ENCODE assay signal across 9 mouse cellular contexts in the genomic region with DNA sequence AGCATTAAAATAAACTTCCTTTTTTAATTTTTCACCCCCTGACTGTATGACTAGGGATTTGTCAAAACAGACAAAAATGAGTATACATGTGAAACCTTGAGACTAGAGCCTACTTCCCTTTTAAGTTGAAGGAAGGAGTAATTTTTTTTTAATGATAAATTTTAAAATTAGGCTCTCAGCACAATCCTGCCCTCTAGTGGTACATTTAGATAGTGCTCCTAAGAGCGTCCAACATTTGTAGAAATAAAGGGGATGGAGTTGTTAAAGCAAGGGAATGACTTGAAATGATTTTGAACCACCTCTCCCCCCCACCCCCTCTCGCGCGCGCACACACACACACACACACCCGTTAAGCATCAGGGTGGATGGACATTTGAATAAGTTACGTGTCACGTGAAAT.
DNase-seq lines count a peak whose midpoint lies in the region; ATAC-seq and TF ChIP-seq lines count a peak whose summit lies in the region.
"Had no signal": no experiment of that assay in that cellular context is flagged by ENCODE, and none has a peak within 500 bp of the region (broad histone marks: within the 10 kb centered on the region; RNA-seq: fewer than 3 reads in every experiment).

No protein-coding gene starts in this region.

- ATAC-seq in cerebellum, adult (ENCODE audit: insufficient number of reproducible peaks, low FRiP score, low TSS enrichment): no peak
- peak; percentile 95 for ATAC-seq in granulocyte monocyte progenitor cell, adult 5-6 weeks (replicated peaks; ENCODE audit: poor library complexity, severe bottlenecking)

- no peak overlapping the region for H3K9ac ChIP-seq in MEL (ENCODE audit: control insufficient read depth, low read depth, low read length, poor library complexity, severe bottlenecking)
- H3K9ac ChIP-seq: liver, embryonic 15.5 days had no signal

- no peaks in the 10 kb centered on the region for H3K9me3 ChIP-seq in MEL (replicated peaks; ENCODE audit: insufficient read depth, low read length)
- H3K9me3 ChIP-seq: liver, embryonic 15.5 days had no signal

- H3K4me1 ChIP-seq in MEL (ENCODE audit: control insufficient read depth in 1 of 2, insufficient read depth in 2 of 2, low read length in 2 of 2): no peaks in the 10 kb centered on the region

- peak; percentile 98 for TF ChIP-seq RAD21 in MEL (IDR thresholded peaks at IDR 0.05; ENCODE audit: low read depth, low read length)

- no peaks in the 10 kb centered on the region for H3K36me3 ChIP-seq in MEL (ENCODE audit: control insufficient read depth in 1 of 2, insufficient read depth in 2 of 2, low read length in 2 of 2)

- no peak for TF ChIP-seq EP300 in MEL (IDR thresholded peaks at IDR 0.05; ENCODE audit: low read depth in 1 of 2, low read length in 2 of 2)

- H3K4me3 ChIP-seq in MEL (ENCODE audit: control insufficient read depth in 1 of 2, insufficient read depth in 1 of 2, low read depth in 2 of 2, low read length in 2 of 2): no peak overlapping the region
- H3K4me3 ChIP-seq: liver, embryonic 15.5 days had no signal

- H3K27ac ChIP-seq in MEL (ENCODE audit: control insufficient read depth, low read depth, low read length): no peak overlapping the region
- H3K27ac ChIP-seq: liver, embryonic 15.5 days had no signal

- TF ChIP-seq CTCF in MEL (IDR thresholded peaks at IDR 0.05 in 2 of 3, conservative IDR thresholded peaks at IDR 0.05 in 1 of 3; ENCODE audit: control insufficient read depth in 1 of 3, insufficient read depth in 1 of 3, low read depth in 2 of 3, low read length in 3 of 3, poor library complexity in 1 of 3, severe bottlenecking in 1 of 3): peak; percentile 24 to 91 (median 57); a peak in 5 of 6 replicates

- no peaks in the 10 kb centered on the region for H3K27me3 ChIP-seq in MEL (ENCODE audit: control insufficient read depth in 1 of 2, insufficient read depth in 2 of 2, low read length in 2 of 2)
- H3K27me3 ChIP-seq: liver, embryonic 15.5 days had no signal

- no peak for TF ChIP-seq POLR2A in MEL (IDR thresholded peaks at IDR 0.05; ENCODE audit: control insufficient read depth in 1 of 2, insufficient read depth in 1 of 2, low read depth in 1 of 2, low read length in 2 of 2, poor library complexity in 1 of 2)

- intact Hi-C loops in gastrocnemius, postnatal 36 days (cut with DNase I): loop anchor here (2.0 kb wide), 1 partner anchor 97 kb away; no protein-coding TSS in a partner anchor

- DNase-seq in cerebellum, postnatal 10 days: peak; percentile 26 to 73
- DNase-seq in layer of hippocampus, adult 9-10 months (ENCODE audit: low spot score): peak; percentile 46
- DNase-seq in layer of hippocampus, postnatal 36 days: no peak
- DNase-seq in MEL (ENCODE audit: low read depth, low spot score): peak; percentile 80
- DNase-seq in retina, embryonic 14.5 days (ENCODE audit: low spot score): peak; percentile 76
- DNase-seq in gastrocnemius, postnatal 36 days: no peak

- no peaks in the 10 kb centered on the region for H3K79me2 ChIP-seq in MEL (ENCODE audit: control insufficient read depth, insufficient read depth, low read length, poor library complexity)

TF ChIP-seq in MEL, 35 proteins besides CTCF, POLR2A, EP300 and RAD21:
- peak; percentile 97 for TF ChIP-seq ZC3H11A (IDR thresholded peaks at IDR 0.05; ENCODE audit: low read depth, low read length)
- no peak for TF ChIP-seq MXI1 (IDR thresholded peaks at IDR 0.05; ENCODE audit: low read depth, low read length)
- TF ChIP-seq MYC (IDR thresholded peaks at IDR 0.05; ENCODE audit: low read depth, low read length): peak; percentile 50; the same call in 1 of the 2 replicates
- peak; percentile 98 for TF ChIP-seq ZNF384 (IDR thresholded peaks at IDR 0.05; ENCODE audit: low read depth, low read length)
- peak; percentile 96 for TF ChIP-seq SMC3 (IDR thresholded peaks at IDR 0.05; ENCODE audit: low read depth, low read length)
- TF ChIP-seq SIN3A (IDR thresholded peaks at IDR 0.05; ENCODE audit: low read length): peak; percentile 60

Comparison
In these comparisons a context has a peak if more than half of its experiments do, and no peak if none do; other contexts are left out.
1. DNase-seq: peak in cerebellum, postnatal 10 days (2 of 2), layer of hippocampus, adult 9-10 months (single experiment), MEL (single experiment) and retina, embryonic 14.5 days (single experiment); none in layer of hippocampus, postnatal 36 days (0 of 2) and gastrocnemius, postnatal 36 days (0 of 2).